7 mouse cellular contexts compared by ENCODE assay signal in the genomic region with DNA sequence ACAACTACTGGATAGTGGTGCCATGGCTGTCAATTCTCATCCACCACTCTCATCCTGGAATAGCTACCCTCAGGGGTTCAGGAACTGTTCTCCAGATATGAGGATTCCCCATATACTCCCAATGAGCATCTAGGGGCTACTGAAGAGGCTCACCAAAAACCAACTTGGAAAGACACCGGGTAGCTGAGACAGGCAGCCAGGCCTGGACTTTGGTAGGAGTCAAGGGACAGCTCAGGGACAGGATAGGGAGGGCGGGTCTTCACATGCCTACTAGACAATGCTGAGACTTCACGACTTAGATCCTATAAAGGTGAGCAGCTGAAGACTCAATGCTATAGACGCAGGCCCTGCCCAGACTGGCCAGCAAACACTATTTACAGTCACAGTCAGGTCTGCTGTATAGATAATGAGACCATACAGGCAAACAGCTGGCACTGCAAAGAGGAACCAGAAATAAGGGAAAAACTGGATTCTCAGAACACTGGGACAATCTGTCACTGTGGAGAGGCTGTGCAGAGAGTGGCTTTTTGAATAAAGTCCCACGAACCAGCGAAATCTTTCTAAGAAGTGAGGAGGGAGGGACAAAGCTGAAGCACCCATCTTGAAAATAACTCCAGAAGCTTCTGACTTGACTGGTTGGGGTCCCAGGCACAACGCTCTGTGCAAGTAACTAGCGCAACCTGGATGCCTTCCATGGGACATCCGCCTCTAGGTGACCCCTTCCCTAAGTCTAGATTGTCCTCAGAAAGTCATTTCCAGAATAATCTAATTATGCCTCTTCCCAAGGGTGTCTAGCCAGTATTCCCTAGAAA. TPM values are rescaled to one million over a fixed set of nuclear protein-coding genes. Genes with fewer than 3 reads are reported as not detected.
DNase-seq lines count a peak whose midpoint lies in the region; ATAC-seq and TF ChIP-seq lines count a peak whose summit lies in the region.

No protein-coding gene starts in this region.

- WGBS in intestine, embryonic 16.5 days: 49% methylated on average over 9 of the region's 9 CpGs
- 18% methylated on average over 9 of the region's 9 CpGs for WGBS in small intestine, adult 2 months

- H3K36me3 ChIP-seq in megakaryocyte, embryonic 14.5 days (replicated peaks; ENCODE audit: low read length): peaks cover 13% of the 10 kb centered on the region
- H3K36me3 ChIP-seq in intestine, embryonic 16.5 days (ENCODE audit: control insufficient read depth, insufficient read depth, low read length): no peaks in the 10 kb centered on the region
- peaks cover 11% of the 10 kb centered on the region; the same call in 1 of the 2 replicates for H3K36me3 ChIP-seq in small intestine, adult 2 months (ENCODE audit: control insufficient read depth, insufficient read depth, low read length)

- H3K4me1 ChIP-seq in megakaryocyte, embryonic 14.5 days: peaks cover 49% of the 10 kb centered on the region
- H3K4me1 ChIP-seq in embryonic fibroblast, embryonic 13.5 days (ENCODE audit: control insufficient read depth, insufficient read depth, low read length): no peaks in the 10 kb centered on the region
- peaks cover 15% of the 10 kb centered on the region for H3K4me1 ChIP-seq in intestine, embryonic 16.5 days (ENCODE audit: control insufficient read depth, insufficient read depth, low read length)
- H3K4me1 ChIP-seq in small intestine, adult 2 months (ENCODE audit: control insufficient read depth, insufficient read depth, insufficient read length, low read length): peaks cover 13% of the 10 kb centered on the region

- peak overlapping the region; percentile 99 for H3K4me3 ChIP-seq in megakaryocyte, embryonic 14.5 days (replicated peaks)
- H3K4me3 ChIP-seq in embryonic fibroblast, embryonic 13.5 days (ENCODE audit: insufficient read depth, low read length): peak overlapping the region; percentile 41
- peak overlapping the region; percentile 86 for H3K4me3 ChIP-seq in intestine, embryonic 16.5 days (ENCODE audit: low read length)
- peak overlapping the region; percentile 89 for H3K4me3 ChIP-seq in small intestine, adult 2 months (ENCODE audit: low read depth, low read length)

- no peaks in the 10 kb centered on the region for H3K9me3 ChIP-seq in megakaryocyte, embryonic 14.5 days
- no peaks in the 10 kb centered on the region for H3K9me3 ChIP-seq in intestine, embryonic 16.5 days (ENCODE audit: control insufficient read depth, low read length)

- no peak overlapping the region for H3K27ac ChIP-seq in embryonic fibroblast, embryonic 13.5 days (ENCODE audit: insufficient read depth, low read length)
- peak overlapping the region; percentile 46 for H3K27ac ChIP-seq in intestine, embryonic 16.5 days (ENCODE audit: low read length)
- peak overlapping the region; percentile 72 for H3K27ac ChIP-seq in small intestine, adult 2 months (ENCODE audit: insufficient read depth, low read depth, low read length)

- TF ChIP-seq CTCF in embryonic fibroblast, embryonic 13.5 days (IDR thresholded peaks at IDR 0.05; ENCODE audit: borderline replicate concordance, insufficient read depth, low read length): no peak
- no peak for TF ChIP-seq CTCF in small intestine, adult 2 months (IDR thresholded peaks at IDR 0.05; ENCODE audit: extremely low read depth, insufficient read length, insufficient replicate concordance, low read depth, low read length)

- intact Hi-C loops in left cerebral cortex, postnatal 25 days (cut with DNase I): no loop called here

- ATAC-seq in megakaryocyte, adult 5-6 weeks (ENCODE audit: poor library complexity, severe bottlenecking): no peak
- no peak for ATAC-seq in intestine, embryonic 16.5 days

- peaks cover 1% of the 10 kb centered on the region for H3K27me3 ChIP-seq in megakaryocyte, embryonic 14.5 days (replicated peaks)
- H3K27me3 ChIP-seq in intestine, embryonic 16.5 days (replicated peaks; ENCODE audit: control insufficient read depth, insufficient read depth, low read length): no peaks in the 10 kb centered on the region
- no peaks in the 10 kb centered on the region for H3K27me3 ChIP-seq in small intestine, adult 2 months (ENCODE audit: control insufficient read depth, insufficient read depth, low read length)

- DNase-seq in left cerebral cortex, postnatal 25 days (ENCODE audit: low spot score in 2 of 2): no peak
- DNase-seq in gastrocnemius, postnatal 25 days: no peak

- peak overlapping the region; percentile 97 for H3K9ac ChIP-seq in intestine, embryonic 16.5 days (ENCODE audit: low read depth, low read length)

- H3K4me2 ChIP-seq in intestine, embryonic 16.5 days (ENCODE audit: low read depth, low read length): peak overlapping the region; percentile 81

- TF ChIP-seq POLR2A in embryonic fibroblast, embryonic 13.5 days (IDR thresholded peaks at IDR 0.05; ENCODE audit: low read depth, low read length): peak; percentile 44; the same call in 1 of the 2 replicates
- no peak for TF ChIP-seq POLR2A in small intestine, adult 2 months (IDR thresholded peaks at IDR 0.05; ENCODE audit: low read depth, low read length)

RNA-seq across cellular contexts. Expression of gene Iba57, which starts 0.9 kb away (rescaled TPM):
- 2.5 TPM in 1 of 2 replicates, not detected in the other for polyA plus RNA-seq in megakaryocyte, embryonic 14.5 days (2012; ENCODE audit: insufficient read depth, low replicate concordance)
- total RNA-seq in megakaryocyte, adult 5-6 weeks (2015): 0.71 and 1.2 TPM in 2 replicates
- total RNA-seq in megakaryocyte, adult 5-6 weeks (2017): 1.1 and 2.4 TPM in 2 replicates
- 2.1 and 2.4 TPM in 2 replicates for polyA plus RNA-seq in embryonic fibroblast, embryonic 13.5 days (2011; ENCODE audit: insufficient read length, low read depth, missing spikeins)
- polyA plus RNA-seq in intestine, embryonic 16.5 days (2015; fragmentation: Nextera tagmentation; extraction: Ambion mirVana): 7.4 and 7.7 TPM in 2 replicates
- polyA plus RNA-seq in small intestine, adult 2 months (2012; rRNA removed): 4.9 and 8.0 TPM in 2 replicates
- 1 to 10 TPM; 7.1 to 8.8 TPM for total RNA-seq in left cerebral cortex, postnatal 25 days (2021)
- 1 to 10 TPM; 7.3 to 9.3 TPM for total RNA-seq in gastrocnemius, postnatal 25 days (2021)

RNA-seq across cellular contexts. Expression of gene Gjc2, which starts 20.4 kb away (rescaled TPM):
- 0.03 TPM in 1 of 2 replicates, not detected in the other for polyA plus RNA-seq in megakaryocyte, embryonic 14.5 days (2012; ENCODE audit: insufficient read depth, low replicate concordance)
- not detected in 2 replicates for total RNA-seq in megakaryocyte, adult 5-6 weeks (2015)
- not detected in 2 replicates for total RNA-seq in megakaryocyte, adult 5-6 weeks (2017)
- 0.25 and 0.30 TPM in 2 replicates for polyA plus RNA-seq in embryonic fibroblast, embryonic 13.5 days (2011; ENCODE audit: insufficient read length, low read depth, missing spikeins)
- 0.81 and 1.4 TPM in 2 replicates for polyA plus RNA-seq in intestine, embryonic 16.5 days (2015; fragmentation: Nextera tagmentation; extraction: Ambion mirVana)
- 4.6 TPM in 2 replicates for polyA plus RNA-seq in small intestine, adult 2 months (2012; rRNA removed)
- total RNA-seq in left cerebral cortex, postnatal 25 days (2021): 10 to 100 TPM in 1 of 2 experiments, 1 to 10 TPM in 1; 9.8 to 12.2 TPM
- under 1 TPM; 0.33 to 0.48 TPM for total RNA-seq in gastrocnemius, postnatal 25 days (2021)

RNA-seq across cellular contexts. Expression of gene Obscn, which starts 26.4 kb away (rescaled TPM):
- polyA plus RNA-seq in megakaryocyte, embryonic 14.5 days (2012; ENCODE audit: insufficient read depth, low replicate concordance): 9.6 and 10.4 TPM in 2 replicates
- total RNA-seq in megakaryocyte, adult 5-6 weeks (2015): not detected in 2 replicates
- not detected in 2 replicates for total RNA-seq in megakaryocyte, adult 5-6 weeks (2017)
- polyA plus RNA-seq in embryonic fibroblast, embryonic 13.5 days (2011; ENCODE audit: insufficient read length, low read depth, missing spikeins): not detected in 2 replicates
- 0.89 and 1.0 TPM in 2 replicates for polyA plus RNA-seq in intestine, embryonic 16.5 days (2015; fragmentation: Nextera tagmentation; extraction: Ambion mirVana)
- polyA plus RNA-seq in small intestine, adult 2 months (2012; rRNA removed): 0.57 and 1.2 TPM in 2 replicates
- total RNA-seq in left cerebral cortex, postnatal 25 days (2021): 1 to 10 TPM; 1.2 to 1.5 TPM
- total RNA-seq in gastrocnemius, postnatal 25 days (2021): 1,000 to 10,000 TPM; 1,440 to 1,520 TPM

RNA-seq across cellular contexts. Expression of gene Guk1, which starts 29.4 kb away (rescaled TPM):
- polyA plus RNA-seq in megakaryocyte, embryonic 14.5 days (2012; ENCODE audit: insufficient read depth, low replicate concordance): 19.3 TPM in 1 of 2 replicates, not detected in the other
- total RNA-seq in megakaryocyte, adult 5-6 weeks (2015): 20.6 and 25.1 TPM in 2 replicates
- 13.8 and 20.1 TPM in 2 replicates for total RNA-seq in megakaryocyte, adult 5-6 weeks (2017)
- 43.1 and 46.4 TPM in 2 replicates for polyA plus RNA-seq in embryonic fibroblast, embryonic 13.5 days (2011; ENCODE audit: insufficient read length, low read depth, missing spikeins)
- 114 and 115 TPM in 2 replicates for polyA plus RNA-seq in intestine, embryonic 16.5 days (2015; fragmentation: Nextera tagmentation; extraction: Ambion mirVana)
- polyA plus RNA-seq in small intestine, adult 2 months (2012; rRNA removed): 284 and 285 TPM in 2 replicates
- total RNA-seq in left cerebral cortex, postnatal 25 days (2021): 100 to 1,000 TPM; 124 to 134 TPM
- 10 to 100 TPM; 18.7 to 24.5 TPM for total RNA-seq in gastrocnemius, postnatal 25 days (2021)

RNA-seq across cellular contexts. Expression of gene Mrpl55, which starts 39.6 kb away (rescaled TPM):
- 22.0 and 34.5 TPM in 2 replicates for polyA plus RNA-seq in megakaryocyte, embryonic 14.5 days (2012; ENCODE audit: insufficient read depth, low replicate concordance)
- 14.7 and 17.6 TPM in 2 replicates for total RNA-seq in megakaryocyte, adult 5-6 weeks (2015)
- total RNA-seq in megakaryocyte, adult 5-6 weeks (2017): 35.3 and 36.2 TPM in 2 replicates
- 28.3 and 32.5 TPM in 2 replicates for polyA plus RNA-seq in embryonic fibroblast, embryonic 13.5 days (2011; ENCODE audit: insufficient read length, low read depth, missing spikeins)
- polyA plus RNA-seq in intestine, embryonic 16.5 days (2015; fragmentation: Nextera tagmentation; extraction: Ambion mirVana): 101 and 104 TPM in 2 replicates
- 32.5 and 36.0 TPM in 2 replicates for polyA plus RNA-seq in small intestine, adult 2 months (2012; rRNA removed)
- 10 to 100 TPM; 35.4 to 38.6 TPM for total RNA-seq in left cerebral cortex, postnatal 25 days (2021)
- total RNA-seq in gastrocnemius, postnatal 25 days (2021): 10 to 100 TPM; 47.8 to 48.4 TPM

Comparison
In these comparisons a context has a peak if more than half of its experiments do, and no peak if none do; other contexts are left out.
1. H3K4me3 ChIP-seq: peak in every context shown above with its lines; median percentile 99 in megakaryocyte, embryonic 14.5 days; 89 in small intestine, adult 2 months; 86 in intestine, embryonic 16.5 days; 41 in embryonic fibroblast, embryonic 13.5 days.